Mouse (Mus musculus) frontal cortex, postnatal 14 days (tissue): ENCODE results near the gene Cst13.
A peak's percentile ranks its signal among the peaks of the same experiment; 100 is the strongest.

Experiments used
- DNase-seq, 2 experiments: peaks; one replicate each; pipeline ENCODE4 v3.0.0; 2022; ENCODE audit warnings: low spot score in 2 of 2

Gene Cst13

DNA sequence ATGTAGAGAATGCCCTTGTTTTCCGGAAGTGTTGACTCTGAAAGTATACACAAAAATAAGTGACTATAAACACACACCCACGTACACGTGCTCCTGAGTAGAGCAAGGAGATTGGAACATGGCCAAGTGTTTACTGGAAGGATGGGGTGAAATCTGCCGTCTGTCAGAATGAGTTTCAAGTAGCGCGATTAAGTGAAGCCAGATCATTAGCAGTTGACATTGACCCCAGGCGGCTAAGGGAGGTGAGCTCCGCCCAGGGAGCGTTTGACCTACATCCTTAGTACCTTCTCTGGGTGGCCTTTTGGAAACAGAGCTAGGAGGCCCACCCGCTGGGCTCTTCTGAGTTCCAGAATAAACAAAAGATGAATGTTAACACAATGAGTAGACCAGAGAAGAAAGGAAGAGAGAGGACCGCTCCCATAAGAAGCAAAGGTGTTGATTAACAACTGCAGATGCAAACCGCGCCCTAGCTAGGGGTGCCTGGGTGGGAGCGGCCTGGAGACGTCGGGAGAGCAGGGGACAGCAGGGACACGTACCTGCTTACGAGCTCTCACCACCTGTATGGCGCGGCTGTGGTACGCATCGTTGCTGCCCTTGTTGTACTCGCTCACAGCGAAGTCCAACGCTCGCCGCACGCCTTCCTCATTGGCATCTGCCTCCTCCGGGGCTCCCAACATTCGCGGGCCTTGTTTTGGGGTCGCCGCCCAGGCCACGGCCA, 54.9 kb downstream of the Cst13 start:
- DNase-seq: no peak

DNA sequence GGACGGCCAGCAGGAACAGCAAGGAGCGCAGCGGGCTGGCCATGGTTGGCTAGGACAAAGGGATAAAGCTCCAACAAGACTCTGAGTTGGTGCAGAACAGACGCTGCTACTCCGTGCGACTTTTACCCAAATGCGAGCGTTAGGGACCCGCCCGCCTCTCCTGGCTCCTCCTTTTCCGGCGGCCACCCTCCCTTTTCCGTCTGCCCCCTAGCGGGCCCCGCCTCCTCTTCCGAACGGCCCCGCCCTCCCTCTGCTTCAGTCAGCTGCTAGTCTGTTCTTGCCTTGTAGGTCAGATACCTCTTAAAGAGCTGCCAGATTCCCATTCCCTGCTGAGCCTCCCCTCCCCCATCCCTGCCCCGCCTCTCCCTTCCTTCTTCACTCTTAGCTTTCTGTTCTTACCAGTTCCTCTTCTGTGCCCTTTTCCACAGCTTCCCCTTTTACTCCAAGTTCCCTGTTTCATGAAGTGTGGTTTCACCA, 55.5 kb downstream of the Cst13 start, which contains the start of gene Cst3:
TSS of gene Cst3 (minus strand) at position 358 of the 477 bp plus-strand sequence.
- DNase-seq: peak; percentile 89 to 90

DNA sequence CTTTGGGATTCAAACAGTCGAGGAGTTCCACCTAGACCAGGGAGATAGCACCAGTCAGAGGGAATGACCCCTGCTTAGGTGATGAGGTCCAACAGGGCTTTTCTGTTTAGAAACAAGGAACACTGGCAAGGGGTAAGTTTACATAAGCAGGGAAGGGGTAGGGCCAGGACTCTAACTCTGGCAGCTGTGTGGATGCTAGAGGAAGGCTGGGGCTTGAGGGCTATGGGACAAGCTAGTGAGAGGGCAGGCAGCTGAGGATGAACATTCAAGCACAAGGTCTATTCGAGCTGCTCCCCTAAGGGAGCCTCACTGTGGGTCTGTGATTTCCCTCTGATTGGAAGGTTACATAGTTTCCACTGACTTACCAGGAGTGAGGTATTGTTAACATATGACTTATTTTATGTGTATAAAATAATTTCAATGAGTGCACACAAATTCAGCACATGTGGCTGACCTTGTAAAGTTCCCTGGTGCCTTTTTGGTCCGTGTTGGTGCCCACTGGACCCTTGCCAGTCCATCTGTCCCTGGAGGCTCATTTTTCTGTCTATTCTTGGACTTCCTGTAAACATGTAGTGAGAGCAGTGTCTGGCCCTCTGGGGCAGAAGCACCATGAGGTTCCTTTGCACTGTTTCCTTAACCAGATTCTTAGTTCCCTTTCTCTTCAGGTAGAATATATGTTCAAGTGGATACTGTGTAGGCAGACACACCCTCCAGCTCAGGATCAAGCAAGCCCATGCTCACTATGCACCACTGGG, 57.3 kb downstream of the Cst13 start:
- no peak for DNase-seq

DNA sequence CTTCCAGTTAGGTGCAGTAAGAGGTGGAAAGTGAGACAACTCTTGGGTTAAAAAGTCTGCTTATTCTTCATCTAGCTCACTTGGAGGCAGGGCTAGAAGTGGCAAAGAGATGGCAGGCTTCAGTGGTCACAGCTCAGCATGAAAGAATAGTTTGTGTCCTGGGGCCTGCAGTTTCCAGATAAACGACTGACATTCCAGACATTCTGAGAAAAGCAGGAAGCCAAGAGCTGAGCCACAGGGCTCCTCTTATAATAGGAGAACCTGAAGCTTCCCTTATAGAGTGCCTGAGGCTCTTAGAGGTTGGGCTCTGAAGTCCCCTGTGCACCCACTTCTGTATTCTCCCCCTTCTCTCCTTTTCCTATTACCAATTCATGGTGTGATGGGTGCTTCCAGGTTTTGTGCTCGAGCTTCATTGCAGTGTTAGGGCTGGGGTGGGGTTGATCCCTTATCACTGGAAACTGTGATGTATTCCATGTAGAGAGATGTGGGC, 58.8 kb downstream of the Cst13 start:
- no peak for DNase-seq

DNA sequence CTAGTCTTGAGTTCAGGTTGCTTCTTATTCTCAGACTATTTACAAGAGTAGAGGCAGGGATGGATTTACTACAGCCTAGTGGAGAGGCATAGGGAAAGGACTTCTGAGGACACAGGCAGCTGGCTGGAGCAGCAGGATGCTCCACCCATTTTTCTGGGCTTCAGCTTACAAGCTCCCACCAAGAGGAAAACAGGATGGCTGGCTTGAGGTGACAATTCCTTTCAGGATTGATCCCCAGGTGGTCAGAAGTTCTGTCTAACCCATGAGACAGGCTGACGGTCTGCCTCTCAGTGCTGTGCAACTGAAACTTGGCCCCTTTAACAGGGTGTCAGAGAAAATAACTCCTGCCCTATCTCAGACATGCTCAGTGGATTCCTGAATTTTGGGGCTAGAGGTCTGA, 59.3 kb downstream of the Cst13 start:
- DNase-seq: no peak
